Mouse (Mus musculus) C2C12 (cell line): ENCODE results near the gene Zfp644. TPM values are rescaled to one million over a fixed set of nuclear protein-coding genes. Genes with fewer than 3 reads are reported as not detected.
A peak's percentile ranks its signal among the peaks of the same experiment; 100 is the strongest.

Source experiments
- H3K27me3 ChIP-seq: one replicate; pipeline ENCODE4 v1.6.1; 2011; ENCODE audit not compliant: control insufficient read depth, insufficient read depth, insufficient read length
- H3K36me3 ChIP-seq: one replicate; pipeline ENCODE4 v1.6.1; 2011; ENCODE audit not compliant: control insufficient read depth, insufficient read depth
- H3K4me3 ChIP-seq: one replicate; pipeline ENCODE4 v1.5.1; 2011; ENCODE audit warnings: mild to moderate bottlenecking, control low read depth; ENCODE audit not compliant: poor library complexity, insufficient read depth, severe bottlenecking
- H3K79me2 ChIP-seq: one replicate; pipeline ENCODE4 v1.6.1; 2011; ENCODE audit not compliant: control insufficient read depth, insufficient read depth
- H3K79me3 ChIP-seq: one replicate; pipeline ENCODE4 v1.6.1; 2011; ENCODE audit warnings: low read depth, control low read depth
- H3ac ChIP-seq: one replicate; pipeline ENCODE3; 2011; ENCODE audit warnings: low read depth; ENCODE audit not compliant: control insufficient read depth, insufficient read length
- CEBPB ChIP-seq: IDR thresholded peaks from one replicate; pipeline ENCODE4 v1.6.1; 2011; ENCODE audit warnings: low read depth, mild to moderate bottlenecking, control low read depth, moderate library complexity
- CTCF ChIP-seq: IDR thresholded peaks from one replicate; pipeline ENCODE4 v1.5.1; 2011; ENCODE audit not compliant: control insufficient read depth, insufficient read depth, insufficient read length
- FOSL1 ChIP-seq: IDR thresholded peaks from one replicate; pipeline ENCODE4 v1.8.0; 2011; ENCODE audit warnings: mild to moderate bottlenecking, low read length; ENCODE audit not compliant: poor library complexity, insufficient read depth, severe bottlenecking
- MAX ChIP-seq: IDR thresholded peaks from one replicate; pipeline ENCODE4 v1.6.1; 2011; ENCODE audit warnings: mild to moderate bottlenecking, control low read depth
- MYOD1 ChIP-seq: IDR thresholded peaks from one replicate; pipeline ENCODE4 v1.6.1; 2011; ENCODE audit warnings: low read depth; ENCODE audit not compliant: control insufficient read depth, insufficient read length
- MYOG ChIP-seq: IDR thresholded peaks from one replicate; pipeline ENCODE4 v1.6.1; 2011; ENCODE audit not compliant: control insufficient read depth, insufficient read length; ENCODE audit errors: extremely low read depth
- USF1 ChIP-seq: IDR thresholded peaks from one replicate; pipeline ENCODE4 v1.6.1; 2011; ENCODE audit warnings: low read depth, mild to moderate bottlenecking, control low read depth, moderate library complexity
- polyA plus RNA-seq: library from polyadenylated mRNA; unstranded; fragments of >200 nt; fragmentation: generic; extraction: Trizol; gene quantifications from one replicate; pipeline ENCODE4 v1.2.1, GENCODE M21; 2012; ENCODE audit warnings: missing spikeins

Zfp644 gene
- polyA plus RNA-seq, 1 experiment: 5.3 TPM

DNA sequence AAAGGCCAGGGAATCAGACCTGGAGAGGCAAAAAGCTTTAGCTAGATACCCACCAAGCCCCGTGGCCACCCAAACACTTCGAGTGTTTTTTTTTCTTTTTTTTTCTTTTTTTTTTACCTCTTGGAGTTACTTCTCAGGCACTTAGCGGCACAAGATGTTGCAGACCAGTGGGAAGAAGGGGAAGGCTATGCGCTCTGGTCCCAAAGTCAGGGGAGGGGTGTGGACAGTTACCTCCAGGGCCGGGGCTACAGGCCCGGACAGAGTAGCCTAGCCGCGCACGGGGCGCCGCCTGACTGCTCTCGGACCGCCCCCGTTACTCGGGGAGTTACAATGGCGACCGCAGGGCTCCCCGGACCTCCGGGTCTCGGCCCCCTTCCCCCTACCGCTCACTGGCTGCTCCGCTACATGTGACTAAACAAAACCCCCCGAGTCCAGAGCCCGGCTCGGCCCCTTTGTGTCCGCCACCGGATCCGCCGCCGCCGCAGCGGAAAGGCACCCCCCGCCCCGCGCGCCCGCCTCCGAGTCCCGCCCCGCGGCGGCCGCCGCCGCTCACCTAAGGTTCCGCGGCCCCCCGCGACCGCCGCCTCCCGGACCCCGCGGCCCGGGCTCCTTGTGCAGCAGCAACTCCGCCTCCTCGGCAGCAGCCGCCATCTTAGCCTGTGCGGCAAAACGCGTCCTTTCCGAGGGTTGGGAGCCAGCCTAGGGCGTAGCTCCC lies 1.2 kb downstream of the Zfp644 start:
- H3K4me3 ChIP-seq: peak overlapping the region; percentile 79

DNA sequence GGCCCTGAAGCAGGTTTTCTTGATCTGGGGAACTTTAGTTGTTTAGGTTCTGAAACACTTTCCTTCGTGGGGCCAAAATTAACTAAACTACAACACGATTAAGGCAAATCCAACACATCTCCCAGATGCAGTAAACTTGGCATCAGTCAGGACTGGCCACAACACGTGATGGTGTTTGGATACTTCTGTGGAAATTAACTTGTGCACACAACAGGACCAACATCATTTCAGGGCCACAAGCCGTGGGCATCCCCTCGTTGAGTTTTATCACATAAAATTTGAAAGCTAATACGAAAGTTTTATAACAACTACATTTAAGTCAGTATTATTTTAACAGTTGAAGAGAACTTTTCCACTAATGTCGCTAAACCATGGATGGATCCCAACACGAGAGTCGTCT lies 1.9 kb downstream of the Zfp644 start:
- Histone ChIP-seq H3K4me3 (peak overlapping the region; percentile 79), H3K36me3 (peaks cover 22% of the 10 kb centered on the region), H3K79me3 (peaks cover 56% of the 10 kb centered on the region), H3K79me2 (peaks cover 63% of the 10 kb centered on the region), H3K27me3 (no peaks in the 10 kb centered on the region), H3ac (peak overlapping the region; percentile 41)
- no peak for TF ChIP-seq CTCF
- TF ChIP-seq USF1: no peak
- TF ChIP-seq MAX: no peak
- TF ChIP-seq MYOD1: no peak
- no peak for TF ChIP-seq CEBPB
- TF ChIP-seq MYOG: no peak
- no peak for TF ChIP-seq FOSL1

More for the DNA sequence above, 1.2 kb downstream of the Zfp644 start:
- Histone ChIP-seq H3K27me3 (no peaks in the 10 kb centered on the region), H3K79me2 (peaks cover 56% of the 10 kb centered on the region), H3K79me3 (peaks cover 49% of the 10 kb centered on the region), H3K36me3 (peaks cover 15% of the 10 kb centered on the region), H3ac (peak overlapping the region; percentile 81)
- TF ChIP-seq MYOG (no peak), USF1 (peak; percentile 18)

DNA sequence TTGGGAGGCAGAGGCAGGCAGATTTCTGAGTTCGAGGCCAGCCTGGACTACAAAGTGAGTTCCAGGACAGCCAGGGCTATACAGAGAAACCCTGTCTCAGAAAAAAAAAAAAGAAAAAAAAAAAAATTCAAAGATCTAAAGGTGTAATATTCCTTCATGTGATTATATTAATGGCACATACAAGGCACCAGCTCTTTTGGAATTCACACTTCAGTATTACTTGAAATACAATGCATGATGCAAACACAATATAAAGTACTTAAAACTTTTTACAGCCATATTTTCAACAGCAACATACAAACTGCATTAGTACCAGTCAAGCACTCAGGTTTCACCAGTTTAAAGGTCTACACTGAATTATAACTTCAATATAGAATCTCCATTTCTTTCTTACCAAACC lies 2.4 kb downstream of the Zfp644 start:
- Histone ChIP-seq H3K36me3 (peaks cover 22% of the 10 kb centered on the region), H3K4me3 (no peak overlapping the region), H3ac (no peak overlapping the region), H3K79me2 (peaks cover 68% of the 10 kb centered on the region), H3K79me3 (peaks cover 60% of the 10 kb centered on the region), H3K27me3 (no peaks in the 10 kb centered on the region)
- TF ChIP-seq FOSL1: no peak
- TF ChIP-seq CEBPB: no peak
- no peak for TF ChIP-seq CTCF
- TF ChIP-seq USF1: no peak
- TF ChIP-seq MYOG: no peak
- no peak for TF ChIP-seq MAX
- no peak for TF ChIP-seq MYOD1

DNA sequence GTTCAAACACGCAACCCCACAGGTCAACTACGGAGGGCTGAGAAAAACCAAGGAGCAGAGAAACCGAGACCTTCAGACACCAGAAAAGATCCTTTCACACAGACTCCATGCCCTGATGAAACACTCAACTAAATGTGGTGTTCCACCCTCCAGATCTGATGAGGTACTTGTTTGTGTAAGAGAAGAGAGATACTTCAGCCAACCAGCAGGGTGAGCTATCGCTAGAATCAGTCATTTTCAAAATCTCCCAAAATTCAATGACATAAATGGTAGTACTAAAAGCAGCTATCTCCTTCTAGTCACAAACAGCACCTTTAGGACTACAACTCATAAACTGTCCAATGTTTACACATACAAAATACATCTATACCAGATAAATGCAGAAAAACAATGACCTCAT lies 4.1 kb downstream of the Zfp644 start:
- Histone ChIP-seq H3K79me2 (peaks cover 84% of the 10 kb centered on the region), H3ac (no peak overlapping the region), H3K4me3 (no peak overlapping the region), H3K79me3 (peaks cover 73% of the 10 kb centered on the region), H3K27me3 (no peaks in the 10 kb centered on the region), H3K36me3 (peaks cover 26% of the 10 kb centered on the region)
- TF ChIP-seq MYOG: no peak
- TF ChIP-seq FOSL1: no peak
- no peak for TF ChIP-seq USF1
- TF ChIP-seq CEBPB: no peak
- TF ChIP-seq CTCF: no peak
- TF ChIP-seq MAX: no peak

DNA sequence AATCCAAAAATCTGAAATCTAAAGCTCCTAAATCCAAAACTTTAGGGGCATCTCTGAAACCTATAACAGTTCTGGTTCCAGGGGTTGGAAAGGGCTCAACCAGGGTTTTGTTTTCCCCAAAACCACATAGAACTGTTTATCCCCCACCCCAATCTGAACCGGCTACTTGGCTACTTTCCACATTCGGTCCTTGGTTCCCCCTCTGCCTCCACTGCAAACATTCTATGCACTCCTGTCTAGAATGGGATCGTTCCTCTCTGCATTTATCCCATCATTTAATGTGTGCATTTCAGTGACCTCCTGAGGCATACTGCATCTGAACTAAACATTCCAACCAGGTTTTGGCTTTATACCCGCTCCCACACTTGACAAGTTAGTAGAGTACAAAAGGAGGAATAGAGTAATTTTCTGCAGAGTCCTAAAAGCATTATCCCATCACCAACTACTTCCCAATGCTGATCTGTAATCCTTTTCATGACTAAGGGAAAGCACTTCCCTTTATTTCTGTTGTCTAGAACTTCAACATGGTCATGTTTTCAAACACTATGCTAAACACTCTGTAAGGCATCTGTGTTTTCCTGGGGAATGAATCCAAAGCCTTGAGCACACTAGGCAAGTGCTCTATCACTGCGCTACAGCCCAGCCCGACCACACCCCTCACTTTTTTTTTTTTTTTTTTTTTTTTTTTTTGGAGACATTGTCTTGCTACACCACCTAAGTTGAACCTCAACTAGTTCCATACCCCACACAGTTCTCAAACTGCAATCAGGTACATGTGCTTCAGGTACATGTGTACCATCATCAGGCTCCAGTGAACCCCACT lies 16.2 kb downstream of the Zfp644 start:
- H3K27me3 ChIP-seq: no peaks in the 10 kb centered on the region
- peaks cover 100% of the 10 kb centered on the region for H3K79me2 ChIP-seq
- no peak for TF ChIP-seq FOSL1
- TF ChIP-seq CTCF: no peak
- no peak for TF ChIP-seq MAX
- TF ChIP-seq MYOD1: no peak
- TF ChIP-seq MYOG: no peak
- no peak for TF ChIP-seq USF1
- TF ChIP-seq CEBPB: no peak
- H3ac ChIP-seq: no peak overlapping the region
- peaks cover 14% of the 10 kb centered on the region for H3K36me3 ChIP-seq
- H3K79me3 ChIP-seq: peaks cover 82% of the 10 kb centered on the region
- no peak overlapping the region for H3K4me3 ChIP-seq
